14 mouse cellular contexts compared by ENCODE assay signal in the genomic region with DNA sequence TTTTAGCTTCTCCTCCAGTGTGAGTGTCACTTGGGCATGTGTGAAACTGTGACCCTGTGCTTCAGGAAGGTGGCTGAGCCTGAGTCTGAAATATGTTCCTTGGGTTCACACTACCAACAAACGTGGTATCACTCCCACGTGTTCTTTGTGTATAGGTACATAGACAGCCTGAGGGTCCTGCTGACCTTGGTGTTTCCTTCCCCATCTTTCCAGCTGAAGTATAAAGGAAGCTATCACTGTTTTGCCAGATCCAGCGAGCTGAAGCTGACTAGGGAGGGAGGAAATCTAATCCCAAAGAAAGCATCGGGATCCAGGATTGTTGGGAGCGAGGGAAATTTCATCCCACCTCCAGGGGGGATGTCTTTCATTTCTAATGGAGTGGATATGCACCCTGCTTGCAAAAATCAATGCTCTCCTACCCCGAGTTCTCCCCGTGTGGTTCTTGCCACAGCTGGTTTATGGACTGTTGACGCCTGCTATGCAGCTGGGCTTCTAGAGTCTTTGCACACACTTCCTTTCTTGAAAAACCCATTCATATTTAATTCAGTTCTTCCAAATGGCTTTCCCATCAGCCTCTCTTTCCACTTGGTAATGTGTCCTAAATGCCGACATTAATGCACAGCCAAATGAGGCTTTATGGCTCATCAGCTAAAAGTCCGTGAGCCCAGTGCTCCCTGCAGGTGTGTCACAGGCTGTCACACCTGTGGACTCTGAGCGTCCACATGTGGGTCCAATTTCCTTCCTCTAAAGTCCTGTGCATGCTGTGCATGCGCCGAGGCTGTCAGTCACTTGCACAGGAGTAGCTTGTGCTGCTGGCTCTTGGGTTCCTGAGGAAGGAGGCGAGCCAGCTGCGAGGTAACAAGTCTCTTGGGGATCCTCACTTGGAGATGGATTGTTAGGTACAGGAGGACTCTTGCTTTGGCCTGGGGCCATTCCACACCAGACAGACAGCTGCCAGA. TPM values are rescaled to one million over a fixed set of nuclear protein-coding genes. Genes with fewer than 3 reads are reported as not detected.
A peak's percentile ranks its signal among the peaks of the same experiment; 100 is the strongest.
DNase-seq lines count a peak whose midpoint lies in the region; ATAC-seq and TF ChIP-seq lines count a peak whose summit lies in the region.
"Had no signal": no experiment of that assay in that cellular context is flagged by ENCODE, and none has a peak within 500 bp of the region (broad histone marks: within the 10 kb centered on the region; RNA-seq: fewer than 3 reads in every experiment).

No protein-coding gene starts in this region.

- no peak for TF ChIP-seq CTCF in brain, embryonic 14.5 days (IDR thresholded peaks at IDR 0.05; ENCODE audit: borderline replicate concordance, extremely low read depth, insufficient read depth, insufficient read length)

- no peak overlapping the region for H3K27ac ChIP-seq in intestine, embryonic 16.5 days (ENCODE audit: low read length)
- no peak overlapping the region for H3K27ac ChIP-seq in intestine, embryonic 15.5 days
- no peak overlapping the region for H3K27ac ChIP-seq in embryonic facial prominence, embryonic 14.5 days (replicated peaks; ENCODE audit: low read depth, low read length)
- peak overlapping the region; percentile 72 for H3K27ac ChIP-seq in limb, embryonic 12.5 days
- H3K27ac ChIP-seq: stomach, postnatal 0 days had no signal

- H3K9ac ChIP-seq in intestine, embryonic 16.5 days (ENCODE audit: low read depth, low read length) = no peak overlapping the region
- H3K9ac ChIP-seq in intestine, embryonic 15.5 days = no peak overlapping the region
- H3K9ac ChIP-seq in embryonic facial prominence, embryonic 14.5 days (ENCODE audit: low read depth, low read length) = no peak overlapping the region
- no peak overlapping the region for H3K9ac ChIP-seq in limb, embryonic 12.5 days (replicated peaks)

- DNase-seq in brain, embryonic 14.5 days (ENCODE audit: low read depth) = peak; percentile 54
- DNase-seq in embryonic facial prominence, embryonic 14.5 days (ENCODE audit: low spot score) = peak; percentile 71
- no peak for DNase-seq in right cerebral cortex, postnatal 36 days (ENCODE audit: low spot score in 2 of 2)
- no peak for DNase-seq in retina, postnatal 1 day
- no peak for DNase-seq in right cerebral cortex, adult 2 months (ENCODE audit: low spot score in 2 of 2)
- DNase-seq: cerebellum, adult 18-20 months; kidney, adult 2 months; layer of hippocampus, postnatal 36 days; spleen, adult 18-20 months had no signal

- H3K36me3 ChIP-seq in intestine, embryonic 16.5 days (ENCODE audit: control insufficient read depth, insufficient read depth, low read length) = no peaks in the 10 kb centered on the region
- no peaks in the 10 kb centered on the region for H3K36me3 ChIP-seq in intestine, embryonic 15.5 days
- no peaks in the 10 kb centered on the region for H3K36me3 ChIP-seq in embryonic facial prominence, embryonic 14.5 days (ENCODE audit: control insufficient read depth, insufficient read depth, low read length)
- H3K36me3 ChIP-seq in limb, embryonic 12.5 days = no peaks in the 10 kb centered on the region

- H3K4me1 ChIP-seq in intestine, embryonic 16.5 days (ENCODE audit: control insufficient read depth, insufficient read depth, low read length) = no peaks in the 10 kb centered on the region
- H3K4me1 ChIP-seq in intestine, embryonic 15.5 days (replicated peaks) = no peaks in the 10 kb centered on the region
- no peaks in the 10 kb centered on the region for H3K4me1 ChIP-seq in embryonic facial prominence, embryonic 14.5 days (ENCODE audit: control insufficient read depth, insufficient read depth, low read length)
- peaks cover 21% of the 10 kb centered on the region for H3K4me1 ChIP-seq in limb, embryonic 12.5 days (replicated peaks)

- TF ChIP-seq POLR2A in brain, embryonic 14.5 days (IDR thresholded peaks at IDR 0.05; ENCODE audit: borderline replicate concordance, extremely low read depth, insufficient read depth, insufficient read length, poor library complexity, severe bottlenecking) = no peak

- H3K27me3 ChIP-seq in intestine, embryonic 16.5 days (replicated peaks; ENCODE audit: control insufficient read depth, insufficient read depth, low read length) = no peaks in the 10 kb centered on the region
- H3K27me3 ChIP-seq in intestine, embryonic 15.5 days (replicated peaks) = no peaks in the 10 kb centered on the region
- H3K27me3 ChIP-seq in embryonic facial prominence, embryonic 14.5 days (replicated peaks; ENCODE audit: control insufficient read depth, insufficient read depth, low read length) = no peaks in the 10 kb centered on the region
- peaks cover 7% of the 10 kb centered on the region; the same call in 1 of the 2 replicates for H3K27me3 ChIP-seq in limb, embryonic 12.5 days

- peak; percentile 33; the same call in 1 of the 2 replicates for ATAC-seq in intestine, embryonic 16.5 days
- no peak for ATAC-seq in intestine, embryonic 15.5 days
- ATAC-seq in embryonic facial prominence, embryonic 14.5 days (ENCODE audit: low read depth) = peak; percentile 80
- ATAC-seq in limb, embryonic 12.5 days (ENCODE audit: insufficient number of reproducible peaks, insufficient read depth, low FRiP score, low TSS enrichment, low read depth) = peak; percentile 93
- ATAC-seq: CD4-positive, CD25-positive, alpha-beta regulatory T cell, adult 4 months had no signal

- no peak overlapping the region for H3K4me2 ChIP-seq in intestine, embryonic 16.5 days (ENCODE audit: low read depth, low read length)
- H3K4me2 ChIP-seq in intestine, embryonic 15.5 days (replicated peaks) = no peak overlapping the region
- H3K4me2 ChIP-seq in embryonic facial prominence, embryonic 14.5 days (ENCODE audit: low read depth, low read length) = no peak overlapping the region
- peak overlapping the region; percentile 26 for H3K4me2 ChIP-seq in limb, embryonic 12.5 days

- no peak overlapping the region for H3K4me3 ChIP-seq in intestine, embryonic 16.5 days (ENCODE audit: low read length)
- no peak overlapping the region for H3K4me3 ChIP-seq in intestine, embryonic 15.5 days (replicated peaks)
- H3K4me3 ChIP-seq in embryonic facial prominence, embryonic 14.5 days (ENCODE audit: low read depth, low read length) = no peak overlapping the region
- no peak overlapping the region for H3K4me3 ChIP-seq in limb, embryonic 12.5 days (replicated peaks)

- H3K9me3 ChIP-seq in intestine, embryonic 16.5 days (ENCODE audit: control insufficient read depth, low read length) = no peaks in the 10 kb centered on the region
- H3K9me3 ChIP-seq in intestine, embryonic 15.5 days = no peaks in the 10 kb centered on the region
- H3K9me3 ChIP-seq in embryonic facial prominence, embryonic 14.5 days (ENCODE audit: control insufficient read depth, low read length) = no peaks in the 10 kb centered on the region
- H3K9me3 ChIP-seq in limb, embryonic 12.5 days = 0 out of 2 replicates have a peak, but pooled peaks cover 7% of the 10 kb centered on the region

- WGBS in intestine, embryonic 16.5 days = 66% methylated on average over 15 of the region's 15 CpGs
- WGBS in intestine, embryonic 15.5 days = 70% methylated on average over 15 of the region's 15 CpGs
- WGBS in embryonic facial prominence, embryonic 14.5 days = 32% methylated on average over 15 of the region's 15 CpGs
- 23% methylated on average over 15 of the region's 15 CpGs for WGBS in limb, embryonic 12.5 days

RNA-seq across cellular contexts. Expression of gene Cracr2a, which starts 44.2 kb away (rescaled TPM):
- polyA plus RNA-seq in intestine, embryonic 16.5 days (2015; fragmentation: Nextera tagmentation; extraction: Ambion mirVana) = 2.6 and 3.6 TPM in 2 replicates
- polyA plus RNA-seq in intestine, embryonic 15.5 days (2015; fragmentation: Nextera tagmentation; extraction: Ambion mirVana) = 2.2 and 2.5 TPM in 2 replicates
- 0.14 and 0.29 TPM in 2 replicates for polyA plus RNA-seq in brain, embryonic 14.5 days (2012; rRNA removed)
- polyA plus RNA-seq in embryonic facial prominence, embryonic 14.5 days (2014; fragmentation: Nextera tagmentation; extraction: Ambion mirVana) = 1.0 and 1.1 TPM in 2 replicates
- polyA plus RNA-seq in limb, embryonic 12.5 days (2016; fragmentation: Nextera tagmentation; extraction: Ambion mirVana) = 1.8 and 2.5 TPM in 2 replicates

Comparison
In these comparisons a context has a peak if more than half of its experiments do, and no peak if none do; other contexts are left out.
1. DNase-seq: peak in brain, embryonic 14.5 days (single experiment) and embryonic facial prominence, embryonic 14.5 days (single experiment); none in right cerebral cortex, postnatal 36 days (0 of 2), retina, postnatal 1 day (single experiment) and right cerebral cortex, adult 2 months (0 of 2).